Mouse (Mus musculus) brain, embryonic 14.5 days (tissue): ENCODE results near the gene Arl16. TPM values are rescaled to one million over a fixed set of nuclear protein-coding genes. Genes with fewer than 3 reads are reported as not detected.
A peak's percentile ranks its signal among the peaks of the same experiment; 100 is the strongest.

ENCODE experiments used
- DNase-seq: peaks from one replicate; pipeline ENCODE4 v3.0.0-alpha.2; 2011; ENCODE audit warnings: low read depth
- CTCF ChIP-seq: fragments of 200-500 bp; IDR thresholded peaks from 2 replicates; pipeline ENCODE4 v1.5.1; 2012; ENCODE audit warnings: inconsistent platforms, mild to moderate bottlenecking, moderate library complexity, borderline replicate concordance; ENCODE audit not compliant: insufficient read depth, insufficient read length; ENCODE audit errors: extremely low read depth
- POLR2A ChIP-seq: fragments of 200-500 bp; IDR thresholded peaks from 2 replicates; pipeline ENCODE4 v1.6.1; 2012; ENCODE audit warnings: mild to moderate bottlenecking, inconsistent platforms, borderline replicate concordance; ENCODE audit not compliant: poor library complexity, insufficient read depth, insufficient read length, severe bottlenecking; ENCODE audit errors: extremely low read depth
- polyA plus RNA-seq: library from polyadenylated mRNA; depleted of rRNA; stranded (reverse); fragments of >200 nt; gene quantifications from 2 replicates; pipeline ENCODE4 v1.2.3, GENCODE M21; 2012

The Arl16 gene
- polyA plus RNA-seq, 1 experiment, result 42.4 TPM

GRCm38 (mm10) chr11:120491317-120492023, 24.1 kb upstream of the Arl16 start, which contains the start of gene Slc25a10:
Gene Slc25a10 (plus strand): TSS chr11:120491840.
- DNase-seq, result peak; percentile 93
- peak; percentile 36; the same call in 1 of the 2 replicates for TF ChIP-seq POLR2A
- no peak for TF ChIP-seq CTCF

- TF ChIP-seq POLR2A (no peak), CTCF (no peak)
- no peak for DNase-seq
Observed at GRCm38 (mm10) chr11:120490291-120491046, 23.1 kb upstream of the Arl16 start.

DNA sequence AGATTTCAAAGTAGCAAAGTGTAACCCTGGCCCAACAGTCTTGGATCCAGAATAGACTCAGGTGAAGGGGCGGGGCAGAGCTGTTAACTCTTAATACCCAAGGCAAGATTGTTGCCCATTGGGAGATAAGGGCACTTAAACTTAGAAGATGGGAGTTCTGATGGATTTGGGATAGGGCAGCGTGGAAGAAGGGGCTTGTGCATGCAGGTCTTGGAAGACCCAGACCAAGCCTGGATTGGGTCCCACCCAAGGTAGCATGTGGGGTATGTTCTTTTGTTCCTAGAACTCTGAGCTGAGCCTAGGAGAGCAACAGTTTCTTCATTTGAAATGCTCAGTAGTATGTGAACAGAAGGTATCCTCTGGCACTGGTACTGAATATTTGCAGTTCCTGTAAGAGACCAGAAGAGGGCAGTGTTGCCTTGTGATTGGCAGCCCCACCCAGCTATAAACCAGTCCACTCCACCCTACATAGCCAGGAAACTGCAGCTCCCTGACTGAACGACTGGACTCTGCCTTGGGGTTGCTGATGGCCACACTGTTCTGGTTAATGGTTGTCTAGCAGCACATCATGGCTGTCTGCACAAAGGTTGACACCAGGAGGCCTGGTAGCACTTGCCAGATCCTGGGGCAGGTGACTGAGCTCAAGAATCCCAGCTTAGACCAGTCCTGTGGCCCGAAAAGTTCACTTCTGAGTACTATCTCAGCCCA, 21.8 kb upstream of the Arl16 start:
- peak; percentile 91 for DNase-seq
- peak; percentile 88 for TF ChIP-seq CTCF
- no peak for TF ChIP-seq POLR2A

GRCm38 (mm10) chr11:120488516-120488915, 21.1 kb upstream of the Arl16 start:
- no peak for DNase-seq
- TF ChIP-seq CTCF, result no peak
- TF ChIP-seq POLR2A, result no peak

- no peak for TF ChIP-seq CTCF
- TF ChIP-seq POLR2A, result no peak
- DNase-seq, result no peak
Observed at GRCm38 (mm10) chr11:120485251-120485650, 17.8 kb upstream of the Arl16 start.

DNA sequence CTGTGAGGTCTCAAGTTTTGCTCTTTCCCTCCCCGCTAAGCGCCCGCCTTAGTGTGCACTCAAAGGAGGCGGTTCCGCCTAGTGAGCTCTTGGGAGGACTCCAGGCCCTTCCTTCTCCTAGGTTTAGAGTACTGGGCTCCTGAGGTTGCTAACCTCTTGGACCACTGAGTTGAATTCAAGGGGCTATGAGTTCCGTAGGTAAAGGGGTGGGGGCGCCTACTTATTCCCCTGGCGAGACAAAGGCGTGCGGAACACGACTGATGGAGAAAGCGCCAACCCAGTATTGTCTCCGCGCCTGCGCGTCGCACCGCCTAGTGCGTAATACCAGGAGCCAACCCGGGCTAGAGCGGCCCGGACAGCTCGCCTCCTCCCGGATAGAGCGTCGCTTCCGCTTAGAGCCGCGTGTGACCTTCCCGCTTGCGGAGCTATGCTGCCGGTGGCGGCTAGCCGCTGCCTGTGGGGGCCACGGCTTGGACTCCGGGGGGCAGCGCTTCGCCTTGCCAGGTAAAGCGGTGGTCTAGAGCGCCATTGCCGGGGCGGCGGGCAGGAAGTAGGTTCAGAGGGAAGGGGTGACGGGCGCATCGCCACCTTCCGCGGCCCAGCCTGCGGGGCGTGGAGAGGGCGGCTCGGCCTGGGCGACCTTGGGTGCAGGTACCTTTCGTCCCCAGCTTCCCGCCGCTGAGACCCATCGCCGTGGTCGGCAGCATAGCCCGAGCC, 17.0 kb upstream of the Arl16 start, which contains the start of gene Mrpl12:
TSS of gene Mrpl12 (plus strand) at position 349 of the 717 bp plus-strand sequence.
- DNase-seq, result peak; percentile 99
- TF ChIP-seq POLR2A (peak; percentile 83; the same call in 1 of the 2 replicates), CTCF (no peak)

- no peak for DNase-seq
- TF ChIP-seq POLR2A, result no peak
- TF ChIP-seq CTCF, result no peak
Observed at GRCm38 (mm10) chr11:120483448-120483934, 16.1 kb upstream of the Arl16 start.

GRCm38 (mm10) chr11:120472052-120472451, 4.6 kb upstream of the Arl16 start:
- DNase-seq, result no peak
- TF ChIP-seq POLR2A (no peak), CTCF (no peak)

GRCm38 (mm10) chr11:120467736-120468092, 307 bp upstream of the Arl16 start:
- DNase-seq, result no peak
- no peak for TF ChIP-seq POLR2A
- no peak for TF ChIP-seq CTCF

DNA sequence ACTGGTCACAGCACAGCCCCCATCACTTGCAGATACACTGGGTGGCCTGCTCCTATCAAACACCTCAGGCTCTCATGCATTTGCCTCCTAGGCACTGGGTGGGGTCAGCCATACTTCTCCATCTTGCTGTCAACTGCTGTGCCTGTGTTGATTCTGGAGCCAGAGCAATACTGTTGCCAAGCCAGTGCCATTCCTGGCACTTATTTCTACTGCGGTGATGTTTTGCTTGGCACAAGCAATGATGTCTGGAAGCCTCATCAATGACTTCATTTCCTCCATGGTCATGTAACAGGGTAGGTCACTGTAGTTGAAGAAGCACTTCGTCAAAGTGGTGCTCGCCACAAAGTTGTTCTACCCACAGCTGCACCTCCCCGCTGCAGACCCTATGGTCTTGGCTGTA, 1.9 kb downstream of the Arl16 start:
- TF ChIP-seq POLR2A, result no peak
- no peak for TF ChIP-seq CTCF
- DNase-seq, result no peak
